Mouse (Mus musculus) forebrain, embryonic 11.5 days (tissue): ENCODE measurements around the gene Traip. TPM values are rescaled to one million over a fixed set of nuclear protein-coding genes. Genes with fewer than 3 reads are reported as not detected.
A peak's percentile ranks its signal among the peaks of the same experiment; 100 is the strongest.

Experiments used
- ATAC-seq: fragments of 200-750 bp; cut with Nextera tagmentation; replicated peaks from 2 replicates; pipeline ENCODE4 v1.8.0; 2017; ENCODE audit warnings: moderate TSS enrichment; ENCODE audit not compliant: low FRiP score
- DNase-seq: peaks from one replicate; pipeline ENCODE4 v3.0.0-alpha.2; 2017; ENCODE audit warnings: low spot score
- H3K27ac ChIP-seq: fragments of 300-500 bp; sonication (generic); 2 replicates; pipeline ENCODE4 v1.5.1; 2014; ENCODE audit warnings: low read depth, low read length
- H3K27me3 ChIP-seq: fragments of 300-500 bp; sonication (generic); 2 replicates; pipeline ENCODE4 v1.6.1; 2014; ENCODE audit warnings: mild to moderate bottlenecking, low read length, mixed read lengths; ENCODE audit not compliant: control insufficient read depth, insufficient read depth
- H3K36me3 ChIP-seq: fragments of 300-500 bp; sonication (generic); 2 replicates; pipeline ENCODE4 v1.6.1; 2014; ENCODE audit warnings: mild to moderate bottlenecking, low read length, moderate library complexity, mixed read lengths; ENCODE audit not compliant: control insufficient read depth, insufficient read depth
- H3K4me1 ChIP-seq: fragments of 300-500 bp; sonication (generic); replicated peaks from 2 replicates; pipeline ENCODE4 v1.6.1; 2014; ENCODE audit warnings: low read length, mixed read lengths; ENCODE audit not compliant: control insufficient read depth, insufficient read depth
- H3K4me2 ChIP-seq: fragments of 300-500 bp; sonication (generic); 2 replicates; pipeline ENCODE4 v1.6.1; 2014; ENCODE audit warnings: low read depth, mild to moderate bottlenecking, low read length, moderate library complexity, mixed read lengths; ENCODE audit not compliant: severe bottlenecking
- H3K4me3 ChIP-seq: fragments of 300-500 bp; sonication (generic); 2 replicates; pipeline ENCODE4 v1.5.1; 2014; ENCODE audit warnings: low read depth, low read length
- H3K9ac ChIP-seq: fragments of 300-500 bp; sonication (generic); 2 replicates; pipeline ENCODE4 v1.6.1; 2014; ENCODE audit warnings: low read length
- H3K9me3 ChIP-seq: fragments of 300-500 bp; sonication (generic); 2 replicates; pipeline ENCODE4 v1.6.1; 2016; ENCODE audit warnings: low read length, mixed read lengths; ENCODE audit not compliant: control insufficient read depth
- WGBS: fragments of 180-500 bp; shearing (Covaris S2); extraction: QIAGEN DNeasy Blood & Tissue Kit; methylation state at CpG from one replicate; pipeline ENCODE4 v1.1.7; 2014; 5-methylcytosine and 5-hydroxymethylcytosine counted together
- polyA plus RNA-seq: library from polyadenylated mRNA; unstranded; fragments of >200 nt; fragmentation: Nextera tagmentation; extraction: Ambion mirVana; gene quantifications from 2 replicates; pipeline ENCODE4 v1.2.1, GENCODE M21; 2014

Gene Traip
- polyA plus RNA-seq, 1 experiment from 2014 or later = 38.2 TPM

GRCm38 (mm10) chr9:107960928-107961327 is 11.0 kb downstream of the Traip start:
- H3K9ac ChIP-seq = no peak overlapping the region
- ATAC-seq (no peak), DNase-seq (no peak)
- no peak overlapping the region for H3K4me3 ChIP-seq
- WGBS = 84% methylated on average over 4 of the region's 4 CpGs
- H3K27ac ChIP-seq = no peak overlapping the region
- H3K4me2 ChIP-seq = no peak overlapping the region
- no peaks in the 10 kb centered on the region for H3K27me3 ChIP-seq
- no peaks in the 10 kb centered on the region; the same call in 1 of the 2 replicates for H3K36me3 ChIP-seq
- H3K4me1 ChIP-seq = 0 out of 2 replicates have a peak, but pooled peaks cover 2% of the 10 kb centered on the region
- no peaks in the 10 kb centered on the region for H3K9me3 ChIP-seq

GRCm38 (mm10) chr9:107961351-107961762 is 11.4 kb downstream of the Traip start:
- no peaks in the 10 kb centered on the region; the same call in 1 of the 2 replicates for H3K36me3 ChIP-seq
- DNase-seq = no peak

DNA sequence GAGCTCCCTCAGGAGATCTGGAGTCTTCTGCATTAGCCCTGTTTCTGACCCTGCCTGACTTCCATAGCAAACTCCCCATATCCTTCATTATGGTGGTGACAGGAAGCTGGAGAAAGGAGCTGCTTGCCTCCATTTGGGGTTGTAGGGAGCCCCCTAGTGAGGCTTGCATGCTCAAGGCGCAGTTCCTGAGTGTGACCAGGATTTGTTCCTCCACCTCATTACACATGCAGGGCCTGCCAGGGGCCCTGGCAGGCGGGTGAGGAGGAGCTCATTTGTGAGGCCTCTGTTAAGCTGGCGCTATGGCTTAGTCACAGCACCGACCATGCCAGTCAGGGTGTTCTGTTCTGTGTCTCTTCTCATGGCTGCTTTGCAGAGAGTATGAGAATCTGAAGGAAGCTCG is 11.9 kb downstream of the Traip start:
- ATAC-seq = 0 out of 2 replicates have a peak, but pooled peaks have one; percentile 44
- Histone ChIP-seq H3K9ac (no peak overlapping the region), H3K27ac (no peak overlapping the region), H3K4me3 (no peak overlapping the region), H3K36me3 (no peaks in the 10 kb centered on the region; the same call in 1 of the 2 replicates), H3K27me3 (no peaks in the 10 kb centered on the region), H3K9me3 (no peaks in the 10 kb centered on the region), H3K4me2 (no peak overlapping the region), H3K4me1 (0 out of 2 replicates have a peak, but pooled peaks cover 2% of the 10 kb centered on the region)
- 51% methylated on average over 5 of the region's 5 CpGs for WGBS
- DNase-seq = no peak

More at GRCm38 (mm10) chr9:107961351-107961762, 11.4 kb downstream of the Traip start:
- ATAC-seq = no peak
- Histone ChIP-seq H3K4me3 (no peak overlapping the region), H3K27ac (no peak overlapping the region), H3K9ac (no peak overlapping the region), H3K27me3 (no peaks in the 10 kb centered on the region), H3K9me3 (no peaks in the 10 kb centered on the region), H3K4me1 (0 out of 2 replicates have a peak, but pooled peaks cover 2% of the 10 kb centered on the region), H3K4me2 (no peak overlapping the region)
- WGBS = 86% methylated on average over 10 of the region's 10 CpGs

GRCm38 (mm10) chr9:107962916-107963315 is 13.0 kb downstream of the Traip start:
- no peaks in the 10 kb centered on the region for H3K9me3 ChIP-seq
- no peak overlapping the region for H3K4me3 ChIP-seq
- no peaks in the 10 kb centered on the region; the same call in 1 of the 2 replicates for H3K36me3 ChIP-seq
- no peak overlapping the region for H3K27ac ChIP-seq
- DNase-seq (no peak), ATAC-seq (no peak)
- no peak overlapping the region for H3K4me2 ChIP-seq
- H3K4me1 ChIP-seq = 0 out of 2 replicates have a peak, but pooled peaks cover 2% of the 10 kb centered on the region
- H3K9ac ChIP-seq = no peak overlapping the region
- WGBS = 93% methylated on average over 9 of the region's 9 CpGs
- no peaks in the 10 kb centered on the region for H3K27me3 ChIP-seq

GRCm38 (mm10) chr9:107963700-107964099 is 13.8 kb downstream of the Traip start:
- no peak for ATAC-seq
- Histone ChIP-seq H3K9ac (no peak overlapping the region), H3K36me3 (no peaks in the 10 kb centered on the region; the same call in 1 of the 2 replicates), H3K4me3 (no peak overlapping the region), H3K27ac (no peak overlapping the region), H3K27me3 (no peaks in the 10 kb centered on the region), H3K9me3 (no peaks in the 10 kb centered on the region), H3K4me1 (0 out of 2 replicates have a peak, but pooled peaks cover 2% of the 10 kb centered on the region), H3K4me2 (no peak overlapping the region)
- DNase-seq = peak; percentile 91
- WGBS = 27% methylated on average over 5 of the region's 5 CpGs

DNA sequence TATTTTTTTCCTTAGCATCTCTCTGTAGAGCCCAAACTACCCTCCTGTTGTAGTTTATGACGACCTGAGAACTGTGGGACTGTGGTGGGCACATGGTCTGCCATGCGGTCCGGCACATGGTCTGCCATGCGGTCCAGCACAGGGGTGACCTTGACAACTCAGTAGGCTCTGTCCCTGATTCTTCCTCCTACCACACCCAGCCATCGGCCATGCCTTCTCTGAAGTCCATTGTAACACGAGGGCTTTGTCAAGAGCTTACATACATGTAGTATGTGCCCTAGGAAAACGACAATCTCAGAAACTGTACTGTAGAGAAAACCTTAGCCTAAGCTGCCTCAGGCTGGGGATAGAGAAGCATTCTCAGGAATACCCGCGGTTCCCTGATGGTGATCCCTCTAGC is 14.7 kb downstream of the Traip start:
- H3K4me2 ChIP-seq = no peak overlapping the region
- no peaks in the 10 kb centered on the region; the same call in 1 of the 2 replicates for H3K36me3 ChIP-seq
- no peak overlapping the region for H3K27ac ChIP-seq
- 97% methylated on average over 9 of the region's 9 CpGs for WGBS
- H3K4me1 ChIP-seq = 0 out of 2 replicates have a peak, but pooled peaks cover 2% of the 10 kb centered on the region
- DNase-seq = no peak
- H3K9me3 ChIP-seq = no peaks in the 10 kb centered on the region
- H3K27me3 ChIP-seq = no peaks in the 10 kb centered on the region
- ATAC-seq = no peak
- H3K4me3 ChIP-seq = no peak overlapping the region
- no peak overlapping the region for H3K9ac ChIP-seq

- Histone ChIP-seq H3K27ac (no peak overlapping the region), H3K36me3 (peaks cover 5% of the 10 kb centered on the region; the same call in 1 of the 2 replicates), H3K9me3 (no peaks in the 10 kb centered on the region), H3K4me1 (0 out of 2 replicates have a peak, but pooled peaks cover under 1% of the 10 kb centered on the region), H3K4me2 (no peak overlapping the region), H3K9ac (no peak overlapping the region), H3K4me3 (no peak overlapping the region), H3K27me3 (no peaks in the 10 kb centered on the region)
- ATAC-seq (no peak), DNase-seq (no peak)
- 92% methylated on average over 10 of the region's 10 CpGs for WGBS
These were observed 16.7 kb downstream of the Traip start for GRCm38 (mm10) chr9:107966676-107967075.

DNA sequence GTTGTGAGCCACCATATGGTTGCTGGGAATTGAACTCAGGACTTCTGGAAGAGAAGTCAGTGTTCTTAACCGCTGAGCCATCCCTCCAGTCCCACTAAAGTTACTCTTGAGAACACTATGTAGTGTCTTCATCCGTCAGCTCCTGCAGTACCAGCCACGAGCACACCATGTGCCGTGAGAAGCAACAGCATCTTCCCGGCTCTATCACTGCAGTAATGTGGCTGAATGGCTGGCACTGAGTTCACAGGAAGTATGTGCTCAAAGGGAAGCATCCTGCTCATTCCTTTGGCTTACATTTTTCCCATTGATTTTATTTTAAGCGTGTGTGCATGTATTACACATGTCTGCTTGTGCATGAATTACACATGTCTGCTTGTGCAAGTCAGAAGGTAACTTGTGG is 17.5 kb downstream of the Traip start:
- ATAC-seq (no peak), DNase-seq (no peak)
- Histone ChIP-seq H3K4me2 (no peak overlapping the region), H3K27me3 (no peaks in the 10 kb centered on the region), H3K4me3 (no peak overlapping the region), H3K36me3 (peaks cover 5% of the 10 kb centered on the region; the same call in 1 of the 2 replicates), H3K4me1 (no peaks in the 10 kb centered on the region), H3K9me3 (no peaks in the 10 kb centered on the region), H3K27ac (no peak overlapping the region), H3K9ac (no peak overlapping the region)
- 86% methylated on average over 6 of the region's 6 CpGs for WGBS

GRCm38 (mm10) chr9:107968531-107968930 is 18.6 kb downstream of the Traip start:
- Histone ChIP-seq H3K9me3 (no peaks in the 10 kb centered on the region), H3K4me1 (no peaks in the 10 kb centered on the region), H3K27ac (no peak overlapping the region), H3K4me2 (no peak overlapping the region), H3K9ac (no peak overlapping the region), H3K4me3 (no peak overlapping the region), H3K27me3 (no peaks in the 10 kb centered on the region), H3K36me3 (peaks cover 5% of the 10 kb centered on the region; the same call in 1 of the 2 replicates)
- no peak for ATAC-seq
- no peak for DNase-seq
- WGBS = 92% methylated on average over 7 of the region's 7 CpGs
